Mouse (Mus musculus) bone marrow, adult 2 months (tissue): ENCODE data around the gene Clip3. TPM values are rescaled to one million over a fixed set of nuclear protein-coding genes. Genes with fewer than 3 reads are reported as not detected.

Experiments used
- H3K27ac ChIP-seq: fragments of 200-500 bp; 2 replicates; pipeline ENCODE4 v1.5.1; 2012; ENCODE audit warnings: low read depth, mild to moderate bottlenecking, control low read depth, inconsistent platforms, low read length; ENCODE audit not compliant: control insufficient read depth, poor library complexity, insufficient read depth
- H3K4me1 ChIP-seq: fragments of 200-500 bp; 2 replicates; pipeline ENCODE4 v1.6.1; 2011; ENCODE audit warnings: low read length; ENCODE audit not compliant: control insufficient read depth, insufficient read depth
- H3K4me3 ChIP-seq: fragments of 200-500 bp; replicated peaks from 2 replicates; pipeline ENCODE3; 2011; ENCODE audit warnings: mild to moderate bottlenecking, low read depth, low read length, control low read depth; ENCODE audit not compliant: control insufficient read depth
- CTCF ChIP-seq: fragments of 200-500 bp; IDR thresholded peaks from 2 replicates; pipeline ENCODE4 v1.5.1; 2011; ENCODE audit warnings: low read length, control low read depth; ENCODE audit not compliant: control insufficient read depth, insufficient read depth
- POLR2A ChIP-seq: fragments of 200-500 bp; IDR thresholded peaks from 2 replicates; pipeline ENCODE4 v1.6.1; 2011; ENCODE audit warnings: low read depth, mild to moderate bottlenecking, control low read depth, low read length, borderline replicate concordance; ENCODE audit not compliant: control insufficient read depth
- WGBS: fragments of 180-500 bp; shearing (Covaris S2); methylation state at CpG from one replicate; pipeline ENCODE4 v1.1.7; 2018; 5-methylcytosine and 5-hydroxymethylcytosine counted together
- polyA plus RNA-seq: library from polyadenylated mRNA; stranded (reverse); fragments of >200 nt; gene quantifications from 2 replicates; pipeline ENCODE4 v1.2.4, GENCODE M21; 2011; ENCODE audit warnings: low replicate concordance; ENCODE audit not compliant: missing spikeins, insufficient read depth, insufficient read length

Clip3 gene
- 3.2 and 3.5 TPM in 2 replicates for polyA plus RNA-seq

DNA sequence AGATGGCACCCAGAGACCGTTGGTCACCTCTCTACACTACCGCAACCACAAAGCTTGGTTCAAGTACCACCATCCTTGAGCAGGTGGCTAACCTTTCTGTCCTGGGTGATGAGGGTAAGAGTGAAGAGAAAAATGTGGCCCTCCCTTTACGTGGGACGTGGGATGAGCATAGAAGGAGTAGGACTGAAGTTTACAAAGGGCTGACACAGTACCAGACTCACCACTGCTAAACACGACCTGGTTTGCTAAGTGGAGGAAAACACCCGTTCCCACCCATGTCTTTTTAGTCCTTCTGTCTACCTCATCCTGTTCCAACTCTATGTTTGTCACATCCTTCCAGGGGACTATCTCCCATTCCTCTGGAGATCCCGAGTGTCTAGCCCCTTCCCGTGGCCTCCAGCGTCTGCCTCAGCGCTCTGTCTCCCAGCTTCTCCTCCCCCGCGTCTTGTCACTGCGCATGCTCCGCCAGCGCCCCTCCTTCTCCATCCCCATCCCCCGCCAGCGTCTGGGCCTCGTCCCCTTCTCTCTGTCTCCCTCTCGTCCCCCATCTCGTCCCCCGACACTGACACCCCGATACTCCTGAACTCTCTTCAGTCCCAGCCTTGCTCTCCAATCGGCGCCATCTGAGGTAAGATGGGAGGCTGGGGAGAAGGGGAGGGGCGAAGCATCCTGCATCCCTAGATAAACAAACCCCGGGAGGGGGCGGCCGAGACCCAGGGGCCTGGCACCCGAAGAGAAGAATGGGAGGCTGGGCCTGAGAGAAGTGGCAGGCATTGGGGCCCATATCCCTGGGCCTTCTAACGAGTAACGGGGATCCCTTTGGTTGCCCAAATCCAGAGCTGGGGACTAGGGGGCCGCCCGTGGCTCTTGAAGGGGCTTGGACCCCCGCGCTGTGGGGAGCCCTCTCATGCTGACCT lies at the start of gene Clip3:
Clip3 (plus strand) TSS at position 514 of the 917 bp plus-strand sequence.
- WGBS = 13% methylated on average over 35 of the region's 35 CpGs
- no peak for TF ChIP-seq CTCF
- TF ChIP-seq POLR2A = no peak
- no peak within 1 kb of the TSS for H3K4me3 ChIP-seq
- H3K4me1 ChIP-seq = no peaks in the 10 kb centered on the region
- no peak within 1 kb of the TSS for H3K27ac ChIP-seq

DNA sequence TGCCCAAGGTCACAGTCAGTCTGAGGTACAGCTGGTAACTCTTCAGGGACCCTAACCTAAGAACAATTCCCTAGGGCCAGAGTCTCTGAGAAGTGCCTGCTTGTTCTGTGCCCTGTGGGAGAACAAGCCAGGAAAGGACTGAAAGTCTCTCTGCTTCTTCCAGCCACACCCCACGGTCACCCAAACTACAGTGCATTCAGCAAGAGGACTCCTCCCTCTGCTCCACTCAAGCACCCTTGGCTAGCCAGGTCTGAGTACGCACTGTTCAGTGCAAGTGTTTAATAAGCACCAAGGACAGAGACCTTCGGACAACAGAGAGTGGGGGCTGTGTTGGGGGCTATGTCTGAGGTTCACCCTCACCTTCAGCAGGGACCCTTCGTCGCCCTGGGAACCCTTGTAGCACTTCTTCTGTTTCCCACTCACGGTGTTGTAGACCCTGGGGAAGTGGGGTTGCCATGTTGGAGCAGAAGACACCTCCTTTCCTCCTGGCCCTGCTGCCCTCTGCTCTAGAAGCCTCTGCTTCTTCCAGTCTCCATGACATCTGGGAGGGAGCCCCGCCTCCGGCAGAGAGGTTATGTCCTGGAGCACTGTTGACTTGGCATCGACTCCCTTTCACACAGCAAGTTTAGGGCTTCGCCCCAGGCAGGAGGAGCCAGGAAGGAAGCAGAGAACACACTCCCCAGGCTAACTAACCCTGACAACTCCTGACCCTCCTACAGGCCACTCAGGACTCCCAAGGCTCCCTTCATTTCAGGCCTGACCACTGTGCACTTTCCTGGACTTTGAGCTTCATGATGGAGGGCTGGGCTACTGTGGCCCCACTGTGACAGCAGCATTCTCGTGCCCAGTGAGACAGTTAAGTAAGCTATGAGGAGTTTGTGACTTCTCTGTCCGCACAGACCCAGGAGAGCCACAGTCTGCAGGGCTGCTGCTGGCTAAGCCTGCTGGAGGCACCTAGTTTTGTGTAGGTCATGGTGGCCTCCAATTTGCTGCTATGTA lies 39.3 kb upstream of the Clip3 start:
- H3K4me1 ChIP-seq = no peaks in the 10 kb centered on the region
- TF ChIP-seq CTCF = no peak
- no peak for TF ChIP-seq POLR2A
- 89% methylated on average over 12 of the region's 12 CpGs for WGBS
- no peak overlapping the region for H3K27ac ChIP-seq
- H3K4me3 ChIP-seq = no peak overlapping the region

DNA sequence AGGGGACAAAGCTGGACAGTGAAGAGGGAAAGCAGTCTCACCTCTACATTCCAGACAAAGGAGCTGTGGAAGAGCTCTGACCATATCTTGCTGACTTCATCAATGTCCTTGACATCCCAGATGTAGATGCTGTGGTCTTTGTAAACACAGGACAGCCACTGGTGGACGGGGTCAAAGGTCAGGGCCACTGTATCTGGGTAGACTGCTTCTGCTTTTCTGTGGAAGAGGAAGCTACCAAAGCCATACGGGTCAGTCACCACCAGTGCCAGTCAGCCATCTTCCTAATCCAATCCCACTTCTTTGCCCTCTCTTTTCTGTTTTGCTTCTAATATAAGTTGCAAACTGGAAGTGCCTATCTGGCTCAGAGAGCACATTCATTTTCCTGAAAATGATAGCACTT lies 26.5 kb upstream of the Clip3 start:
- Histone ChIP-seq H3K4me3 (no peak overlapping the region), H3K4me1 (no peaks in the 10 kb centered on the region), H3K27ac (no peak overlapping the region)
- 56% methylated on average over 2 of the region's 2 CpGs for WGBS
- TF ChIP-seq POLR2A (no peak), CTCF (no peak)

DNA sequence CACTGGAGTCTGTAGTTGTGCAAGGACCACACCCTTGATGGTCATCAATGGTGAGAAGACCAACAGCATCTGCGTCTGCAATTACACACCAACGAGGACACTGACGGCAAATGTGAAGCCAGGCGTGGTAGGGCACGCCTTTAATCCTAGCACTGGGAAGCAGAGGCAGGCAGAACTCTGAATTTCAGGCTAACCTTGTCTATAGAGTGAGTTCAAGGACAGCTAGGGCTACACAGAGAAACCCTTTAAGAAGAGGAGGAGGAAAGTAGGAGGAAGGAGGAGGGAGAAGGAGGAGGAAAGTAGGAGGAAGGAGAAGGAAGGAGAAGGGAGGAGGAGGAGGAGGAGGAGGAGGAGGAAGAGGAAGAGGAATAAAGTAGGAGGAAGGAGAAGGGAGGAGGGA lies 26.0 kb upstream of the Clip3 start:
- TF ChIP-seq CTCF (no peak), POLR2A (no peak)
- no peak overlapping the region for H3K27ac ChIP-seq
- WGBS = 78% methylated on average over 5 of the region's 5 CpGs
- no peak overlapping the region for H3K4me3 ChIP-seq
- H3K4me1 ChIP-seq = no peaks in the 10 kb centered on the region

DNA sequence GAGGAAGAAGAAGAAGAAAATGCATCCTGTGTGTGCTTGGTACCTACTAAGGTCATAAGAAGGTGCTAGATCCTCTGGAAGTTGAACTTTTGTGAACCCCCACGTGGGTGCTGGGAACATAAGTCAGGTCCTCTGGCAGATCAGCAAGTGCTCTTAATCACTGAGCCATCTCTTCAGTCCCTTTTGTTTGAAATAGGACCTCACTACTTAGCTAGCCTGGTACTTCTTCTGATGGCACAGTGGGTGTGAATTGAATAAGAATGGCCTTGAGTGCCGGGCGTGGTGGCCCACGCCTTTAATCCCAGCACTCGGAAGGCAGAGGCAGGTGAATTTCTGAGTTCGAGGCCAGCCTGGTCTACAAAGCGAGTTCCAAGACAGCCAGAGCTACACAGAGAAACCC lies 25.6 kb upstream of the Clip3 start:
- H3K4me3 ChIP-seq = no peak overlapping the region
- no peak overlapping the region for H3K27ac ChIP-seq
- 80% methylated on average over 7 of the region's 7 CpGs for WGBS
- no peaks in the 10 kb centered on the region for H3K4me1 ChIP-seq
- no peak for TF ChIP-seq CTCF
- no peak for TF ChIP-seq POLR2A

DNA sequence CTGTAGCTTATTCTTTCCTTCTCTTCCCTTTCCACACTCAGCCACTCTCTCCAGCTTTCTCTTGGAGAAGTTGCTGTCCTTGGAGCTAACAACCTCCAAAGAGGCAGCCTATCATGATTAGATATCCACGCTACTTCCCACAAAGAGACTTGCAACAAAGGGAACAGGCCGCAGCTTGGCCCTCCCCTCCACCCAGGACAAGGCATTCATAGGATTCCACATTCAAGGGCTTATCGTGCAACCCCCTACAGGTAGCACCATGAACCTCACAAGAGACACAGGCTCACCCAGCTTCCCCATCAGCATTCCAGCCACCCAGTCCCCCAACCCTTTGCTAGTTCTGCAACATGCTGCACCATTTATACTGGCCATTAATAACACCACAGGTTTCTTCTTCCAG lies 24.7 kb upstream of the Clip3 start:
- H3K27ac ChIP-seq = no peak overlapping the region
- TF ChIP-seq CTCF (no peak), POLR2A (no peak)
- WGBS = 91% methylated on average over 3 of the region's 3 CpGs
- no peak overlapping the region for H3K4me3 ChIP-seq
- no peaks in the 10 kb centered on the region for H3K4me1 ChIP-seq

DNA sequence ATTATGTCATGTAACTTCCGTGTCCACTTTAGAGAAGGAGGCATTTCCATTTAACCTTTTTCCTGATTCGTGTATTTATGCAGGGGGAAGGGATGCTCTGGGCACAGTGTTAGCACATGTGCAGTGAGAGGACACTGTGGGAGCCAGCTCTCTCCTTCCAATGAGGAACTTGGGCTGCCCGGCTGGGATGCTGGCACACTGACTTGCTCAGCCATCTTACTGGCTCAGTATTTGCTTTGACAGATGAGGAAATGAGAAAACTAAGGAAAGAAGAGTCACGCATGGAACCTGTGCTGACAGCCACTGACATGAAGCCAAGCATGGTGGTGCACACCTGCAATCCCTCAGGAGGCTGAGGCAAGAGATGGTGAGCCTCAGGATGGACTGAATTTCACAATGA lies 21.9 kb upstream of the Clip3 start:
- TF ChIP-seq POLR2A (no peak), CTCF (no peak)
- 81% methylated on average over 4 of the region's 4 CpGs for WGBS
- H3K4me3 ChIP-seq = no peak overlapping the region
- H3K27ac ChIP-seq = no peak overlapping the region
- no peaks in the 10 kb centered on the region for H3K4me1 ChIP-seq

DNA sequence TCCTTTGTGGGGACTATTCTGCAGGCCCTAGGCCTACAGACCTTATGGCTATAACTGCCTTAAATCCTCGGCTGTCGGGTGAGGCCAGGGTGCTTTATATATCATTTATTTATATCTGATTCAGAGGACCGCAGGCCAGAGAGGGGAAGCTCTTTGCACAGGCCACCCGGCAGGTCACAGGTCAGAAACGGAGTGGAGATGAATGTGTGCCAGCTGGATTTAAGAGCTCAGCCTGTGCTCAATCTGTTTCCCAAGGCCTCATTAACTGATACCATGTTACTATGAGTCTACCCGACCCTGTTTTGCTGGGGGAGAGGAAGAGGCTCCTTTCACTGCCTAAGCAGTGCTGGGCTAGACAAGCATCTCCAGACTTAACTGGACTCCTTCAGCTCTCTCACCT lies 17.1 kb upstream of the Clip3 start:
- Histone ChIP-seq H3K4me3 (no peak overlapping the region), H3K4me1 (no peaks in the 10 kb centered on the region), H3K27ac (no peak overlapping the region)
- 89% methylated on average over 6 of the region's 6 CpGs for WGBS
- TF ChIP-seq POLR2A (no peak), CTCF (no peak)
